In the genomic region with DNA sequence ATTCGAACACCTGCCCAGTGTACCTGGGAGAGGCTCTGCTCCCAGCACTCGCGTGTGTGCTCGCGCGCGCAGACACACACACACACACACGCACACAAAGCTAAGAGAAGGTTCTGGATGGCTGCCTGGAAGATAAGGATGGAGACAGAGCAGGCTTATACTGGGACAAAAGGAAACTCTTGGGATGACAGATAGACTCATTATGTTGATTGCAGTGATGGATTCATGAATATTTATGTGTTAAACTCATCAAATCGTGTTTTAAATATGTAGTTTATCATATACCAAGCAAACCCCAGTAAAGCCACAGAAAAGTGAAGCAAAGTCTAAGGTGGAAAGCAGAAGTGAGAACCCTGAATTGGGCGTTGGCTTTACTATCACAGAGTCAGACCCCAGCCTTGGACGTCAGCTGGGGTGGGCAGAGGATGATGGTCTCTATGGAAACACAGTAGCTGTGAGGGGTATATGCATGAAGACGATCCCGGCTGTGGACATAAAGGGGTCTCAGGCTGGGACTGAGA, we compare ENCODE assay signal across 15 mouse cellular contexts. TPM values are rescaled to one million over a fixed set of nuclear protein-coding genes. Genes with fewer than 3 reads are reported as not detected.
DNase-seq lines count a peak whose midpoint lies in the region; ATAC-seq and TF ChIP-seq lines count a peak whose summit lies in the region.
"Had no signal": no experiment of that assay in that cellular context is flagged by ENCODE, and none has a peak within 500 bp of the region (broad histone marks: within the 10 kb centered on the region; RNA-seq: fewer than 3 reads in every experiment).

No protein-coding gene starts in this region.

- H3K9ac ChIP-seq in heart, embryonic 16.5 days (ENCODE audit: low read length): 0 out of 2 replicates have a peak overlapping the region, but pooled peaks have one; percentile 7
- peak overlapping the region; percentile 7; the same call in 1 of the 2 replicates for H3K9ac ChIP-seq in stomach, embryonic 16.5 days (ENCODE audit: low read length)
- H3K9ac ChIP-seq in stomach, postnatal 0 days (ENCODE audit: low read length): no peak overlapping the region
- H3K9ac ChIP-seq in liver, embryonic 11.5 days (ENCODE audit: low read depth, low read length): no peak overlapping the region
- H3K9ac ChIP-seq: embryonic facial prominence, embryonic 15.5 days; heart, embryonic 13.5 days; limb, embryonic 12.5 days had no signal

- no peak overlapping the region for H3K27ac ChIP-seq in heart, embryonic 16.5 days (ENCODE audit: low read length)
- H3K27ac ChIP-seq in stomach, embryonic 16.5 days (ENCODE audit: low read length): no peak overlapping the region
- no peak overlapping the region for H3K27ac ChIP-seq in stomach, postnatal 0 days (replicated peaks)
- no peak overlapping the region for H3K27ac ChIP-seq in liver, embryonic 11.5 days (ENCODE audit: low read depth, low read length)
- no peak overlapping the region for H3K27ac ChIP-seq in cerebellum, adult 2 months (ENCODE audit: insufficient read depth, low read length)
- H3K27ac ChIP-seq: embryonic facial prominence, embryonic 15.5 days; heart, embryonic 13.5 days; limb, embryonic 12.5 days had no signal

- TF ChIP-seq EP300 in stomach, postnatal 0 days (optimal IDR thresholded peaks at IDR 0.05): no peak

- ATAC-seq in heart, embryonic 16.5 days (replicated peaks; ENCODE audit: extremely low read depth, insufficient read depth, low FRiP score): no peak
- ATAC-seq in stomach, embryonic 16.5 days (ENCODE audit: insufficient read depth, low FRiP score): no peak
- ATAC-seq in stomach, postnatal 0 days (ENCODE audit: low FRiP score, low TSS enrichment): no peak
- peak; percentile 43 for ATAC-seq in megakaryocyte, adult 5-6 weeks (ENCODE audit: poor library complexity, severe bottlenecking)
- no peak for ATAC-seq in liver, embryonic 11.5 days (replicated peaks; ENCODE audit: low FRiP score)
- ATAC-seq in CD4-positive, CD25-positive, alpha-beta regulatory T cell, adult 4 months: no peak
- ATAC-seq: intestine, postnatal 0 days had no signal

- no peak overlapping the region for H3K4me2 ChIP-seq in heart, embryonic 16.5 days (ENCODE audit: low read depth, low read length)
- no peak overlapping the region for H3K4me2 ChIP-seq in stomach, embryonic 16.5 days (ENCODE audit: low read depth, low read length)
- H3K4me2 ChIP-seq in stomach, postnatal 0 days (replicated peaks; ENCODE audit: low read depth): no peak overlapping the region
- no peak overlapping the region for H3K4me2 ChIP-seq in liver, embryonic 11.5 days
- H3K4me2 ChIP-seq: embryonic facial prominence, embryonic 15.5 days; heart, embryonic 13.5 days; limb, embryonic 12.5 days had no signal

- no peak for TF ChIP-seq CTCF in stomach, postnatal 0 days (IDR thresholded peaks at IDR 0.05; ENCODE audit: low read depth)
- TF ChIP-seq CTCF in cerebellum, adult 2 months (IDR thresholded peaks at IDR 0.05; ENCODE audit: borderline replicate concordance, insufficient read depth, low read depth, low read length): no peak

- no peak overlapping the region for H3K4me3 ChIP-seq in heart, embryonic 16.5 days (ENCODE audit: low read length)
- no peak overlapping the region for H3K4me3 ChIP-seq in stomach, embryonic 16.5 days (replicated peaks; ENCODE audit: low read length)
- H3K4me3 ChIP-seq in stomach, postnatal 0 days (ENCODE audit: low read depth, low read length): no peak overlapping the region
- no peak overlapping the region for H3K4me3 ChIP-seq in liver, embryonic 11.5 days (ENCODE audit: low read depth, low read length)
- no peak overlapping the region for H3K4me3 ChIP-seq in cerebellum, adult 2 months (replicated peaks; ENCODE audit: insufficient read depth, low read depth, low read length)
- H3K4me3 ChIP-seq: embryonic facial prominence, embryonic 15.5 days; heart, embryonic 13.5 days; limb, embryonic 12.5 days had no signal

- 74% methylated on average over 13 of the region's 13 CpGs for WGBS in heart, embryonic 16.5 days
- 79% methylated on average over 13 of the region's 13 CpGs for WGBS in stomach, embryonic 16.5 days
- 81% methylated on average over 13 of the region's 13 CpGs for WGBS in stomach, postnatal 0 days
- 83% methylated on average over 13 of the region's 13 CpGs for WGBS in liver, embryonic 11.5 days
- 65% methylated on average over 13 of the region's 13 CpGs for WGBS in cerebellum, adult 2 months

- peaks cover 33% of the 10 kb centered on the region for H3K4me1 ChIP-seq in heart, embryonic 16.5 days (ENCODE audit: control insufficient read depth, insufficient read depth, low read length)
- peaks cover 14% of the 10 kb centered on the region for H3K4me1 ChIP-seq in stomach, embryonic 16.5 days (ENCODE audit: control insufficient read depth, insufficient read depth, low read length)
- H3K4me1 ChIP-seq in stomach, postnatal 0 days (replicated peaks; ENCODE audit: control insufficient read depth, insufficient read depth): no peaks in the 10 kb centered on the region
- peaks cover 6% of the 10 kb centered on the region for H3K4me1 ChIP-seq in liver, embryonic 11.5 days (replicated peaks; ENCODE audit: control insufficient read depth, insufficient read depth, low read length)
- peaks cover 67% of the 10 kb centered on the region for H3K4me1 ChIP-seq in cerebellum, adult 2 months (ENCODE audit: control insufficient read depth, insufficient read depth, low read length)
- H3K4me1 ChIP-seq: limb, embryonic 12.5 days had no signal

- H3K27me3 ChIP-seq in heart, embryonic 16.5 days (ENCODE audit: control insufficient read depth, insufficient read depth, low read length): no peaks in the 10 kb centered on the region
- no peaks in the 10 kb centered on the region for H3K27me3 ChIP-seq in stomach, embryonic 16.5 days (ENCODE audit: control insufficient read depth, insufficient read depth, low read length)
- H3K27me3 ChIP-seq in stomach, postnatal 0 days (ENCODE audit: control insufficient read depth, insufficient read depth, low read length): no peaks in the 10 kb centered on the region
- peaks cover 27% of the 10 kb centered on the region for H3K27me3 ChIP-seq in liver, embryonic 11.5 days (replicated peaks; ENCODE audit: control insufficient read depth, insufficient read depth, low read length)
- H3K27me3 ChIP-seq in cerebellum, adult 2 months (ENCODE audit: control insufficient read depth, insufficient read depth, low read length): no peaks in the 10 kb centered on the region
- H3K27me3 ChIP-seq: embryonic facial prominence, embryonic 15.5 days; limb, embryonic 12.5 days had no signal

- TF ChIP-seq POLR2A in cerebellum, adult 2 months (IDR thresholded peaks at IDR 0.05; ENCODE audit: borderline replicate concordance, insufficient read depth, low read length): no peak

- H3K9me3 ChIP-seq in heart, embryonic 16.5 days (replicated peaks; ENCODE audit: control insufficient read depth, low read length): no peaks in the 10 kb centered on the region
- no peaks in the 10 kb centered on the region for H3K9me3 ChIP-seq in stomach, embryonic 16.5 days (replicated peaks; ENCODE audit: control insufficient read depth, low read length)
- H3K9me3 ChIP-seq in stomach, postnatal 0 days (ENCODE audit: control insufficient read depth, low read length): no peaks in the 10 kb centered on the region
- H3K9me3 ChIP-seq in liver, embryonic 11.5 days (ENCODE audit: control insufficient read depth, low read length): no peaks in the 10 kb centered on the region
- H3K9me3 ChIP-seq: embryonic facial prominence, embryonic 15.5 days; heart, embryonic 13.5 days; limb, embryonic 12.5 days had no signal

- peaks cover 9% of the 10 kb centered on the region for H3K36me3 ChIP-seq in heart, embryonic 16.5 days (ENCODE audit: control insufficient read depth, insufficient read depth)
- no peaks in the 10 kb centered on the region for H3K36me3 ChIP-seq in stomach, embryonic 16.5 days (ENCODE audit: control insufficient read depth, insufficient read depth, low read length)
- H3K36me3 ChIP-seq in stomach, postnatal 0 days (ENCODE audit: control insufficient read depth, insufficient read depth, low read length): no peaks in the 10 kb centered on the region; the same call in 1 of the 2 replicates
- no peaks in the 10 kb centered on the region for H3K36me3 ChIP-seq in liver, embryonic 11.5 days (ENCODE audit: control insufficient read depth, insufficient read depth, low read length)

- no peak for DNase-seq in heart, adult 8-10 months (ENCODE audit: low spot score)
- DNase-seq in stomach, postnatal 0 days (ENCODE audit: low spot score): no peak
- no peak for DNase-seq in liver, embryonic 11.5 days (ENCODE audit: low spot score)
- no peak for DNase-seq in cerebellum, adult 2 months
- DNase-seq: adrenal gland, postnatal 36 days; layer of hippocampus, adult 9-11 months; lung, adult 2 months had no signal

RNA-seq across cellular contexts. Expression of a gene that starts 16.2 kb away (rescaled TPM):
- polyA plus RNA-seq in heart, embryonic 16.5 days (2015; fragmentation: Nextera tagmentation; extraction: Ambion mirVana): 12.1 and 13.6 TPM in 2 replicates
- 10 to 100 TPM; 73.6 to 99.4 (median 84.5) TPM for total RNA-seq in heart, adult 8-10 months (2022)
- polyA plus RNA-seq in stomach, embryonic 16.5 days (2015; fragmentation: Nextera tagmentation; extraction: Ambion mirVana): 8.1 and 9.7 TPM in 2 replicates
- 4.0 and 5.3 TPM in 2 replicates for polyA plus RNA-seq in stomach, postnatal 0 days (2015; fragmentation: Nextera tagmentation; extraction: Ambion mirVana)
- total RNA-seq in megakaryocyte, adult 5-6 weeks (2015): 4.7 and 5.2 TPM in 2 replicates
- total RNA-seq in megakaryocyte, adult 5-6 weeks (2017): 5.1 and 5.6 TPM in 2 replicates
- polyA plus RNA-seq in liver, embryonic 11.5 days (2014; fragmentation: Nextera tagmentation; extraction: Ambion mirVana): 13.6 and 14.2 TPM in 2 replicates
- 1 to 10 TPM; 2.7 to 5.0 TPM for polyA plus RNA-seq in CD4-positive, CD25-positive, alpha-beta regulatory T cell, adult 4 months (2017; shearing (Covaris generic))
- polyA plus RNA-seq in cerebellum, adult 2 months (2012; rRNA removed): 227 and 282 TPM in 2 replicates

Comparison
In these comparisons a context has a peak if more than half of its experiments do, and no peak if none do; other contexts are left out.
1. H3K9ac ChIP-seq: peak in heart, embryonic 16.5 days (single experiment) and stomach, embryonic 16.5 days (single experiment); none in stomach, postnatal 0 days (single experiment) and liver, embryonic 11.5 days (single experiment).
2. RNA of a gene that starts 16.2 kb away (polyA plus RNA-seq): 227 to 282 TPM in cerebellum, adult 2 months; 13.6 to 14.2 TPM in liver, embryonic 11.5 days, 12.1 to 13.6 TPM in heart, embryonic 16.5 days, 8.1 to 9.7 TPM in stomach, embryonic 16.5 days, 2.7 to 5.0 TPM in CD4-positive, CD25-positive, alpha-beta regulatory T cell, adult 4 months and 4.0 to 5.3 TPM in stomach, postnatal 0 days; every median in the first group is over 10 times any median in the second.